Mouse (Mus musculus) kidney, adult 2 months (tissue): ENCODE results near the gene Tph2.

Experiments
- CTCF ChIP-seq: fragments of 200-500 bp; conservative IDR thresholded peaks from 2 replicates; pipeline ENCODE4 v1.5.1; 2011; ENCODE audit warnings: low read depth, mild to moderate bottlenecking, control low read depth, low read length, moderate library complexity, mixed read lengths; ENCODE audit not compliant: insufficient read depth, insufficient read length
- POLR2A ChIP-seq: fragments of 200-500 bp; IDR thresholded peaks from one replicate; pipeline ENCODE4 v1.6.1; 2011; ENCODE audit warnings: low read depth, low read length, control low read depth

GRCm38 (mm10) chr10:115232513-115232912, 47.7 kb upstream of the Tph2 start:
- no peak for TF ChIP-seq CTCF
- TF ChIP-seq POLR2A, result no peak
